Mouse (Mus musculus) MEL (cell line): ENCODE data around the gene Fat3. TPM values are rescaled to one million over a fixed set of nuclear protein-coding genes. Genes with fewer than 3 reads are reported as not detected.

Experiments used
- DNase-seq: peaks from one replicate; pipeline ENCODE4 v3.0.0; 2011; ENCODE audit warnings: low read depth, low spot score
- H3K27ac ChIP-seq: 2 replicates; pipeline ENCODE4 v1.5.1; 2012; ENCODE audit warnings: low read depth, mild to moderate bottlenecking, control low read depth, low read length, moderate library complexity; ENCODE audit not compliant: control insufficient read depth
- H3K27me3 ChIP-seq, 2 experiments: fragments of 150-350 bp in 1 of 2; sonication (generic) in 1 of 2; 2 replicates each; pipeline ENCODE4 v1.6.1; 2012; ENCODE audit warnings: low read length in 2 of 2, mild to moderate bottlenecking in 2 of 2, improper control_type of control experiment in 1 of 2, moderate library complexity in 1 of 2; ENCODE audit not compliant: insufficient read depth in 2 of 2, control insufficient read depth in 1 of 2
- H3K36me3 ChIP-seq, 2 experiments: 2 replicates each; pipeline ENCODE4 v1.6.1; 2012 to 2014; ENCODE audit warnings: low read length in 2 of 2, improper control_type of control experiment in 1 of 2, inconsistent platforms in 1 of 2, mild to moderate bottlenecking in 1 of 2; ENCODE audit not compliant: insufficient read depth in 2 of 2, control insufficient read depth in 1 of 2
- H3K4me1 ChIP-seq, 2 experiments: fragments of 150-350 bp in 1 of 2; sonication (generic) in 1 of 2; 2 replicates each; pipeline ENCODE4 v1.6.1; 2012; ENCODE audit warnings: low read length in 2 of 2, improper control_type of control experiment in 1 of 2, mild to moderate bottlenecking in 1 of 2; ENCODE audit not compliant: insufficient read depth in 2 of 2, control insufficient read depth in 1 of 2
- H3K4me3 ChIP-seq, 2 experiments: fragments of 150-350 bp in 1 of 2; sonication (generic) in 1 of 2; 2 replicates each; pipeline ENCODE4 v1.5.1; 2012; ENCODE audit warnings: low read depth in 2 of 2, low read length in 2 of 2, mild to moderate bottlenecking in 2 of 2, moderate library complexity in 2 of 2, control low read depth in 1 of 2, improper control_type of control experiment in 1 of 2; ENCODE audit not compliant: control insufficient read depth in 1 of 2, insufficient read depth in 1 of 2
- H3K79me2 ChIP-seq: 2 replicates; pipeline ENCODE4 v1.6.1; 2012; ENCODE audit warnings: mild to moderate bottlenecking, low read length, moderate library complexity; ENCODE audit not compliant: control insufficient read depth, poor library complexity, insufficient read depth
- H3K9ac ChIP-seq: 2 replicates; pipeline ENCODE4 v1.6.1; 2012; ENCODE audit warnings: low read depth, mild to moderate bottlenecking, control low read depth, low read length, moderate library complexity; ENCODE audit not compliant: control insufficient read depth, poor library complexity, severe bottlenecking
- H3K9me3 ChIP-seq: fragments of 150-350 bp; sonication (generic); replicated peaks from 2 replicates; pipeline ENCODE4 v1.6.1; 2012; ENCODE audit warnings: mild to moderate bottlenecking, low read length, improper control_type of control experiment, moderate library complexity; ENCODE audit not compliant: insufficient read depth
- BHLHE40 ChIP-seq: IDR thresholded peaks from 2 replicates; pipeline ENCODE4 v1.6.1; 2012; ENCODE audit warnings: low read depth, mild to moderate bottlenecking, inconsistent platforms, low read length, improper control_type of control experiment, borderline replicate concordance
- CHD1 ChIP-seq: IDR thresholded peaks from 2 replicates; pipeline ENCODE4 v1.6.1; 2012; ENCODE audit warnings: low read depth, mild to moderate bottlenecking, inconsistent platforms, low read length, improper control_type of control experiment
- CHD2 ChIP-seq: IDR thresholded peaks from 2 replicates; pipeline ENCODE4 v1.6.1; 2011; ENCODE audit warnings: low read length, improper control_type of control experiment
- CTCF ChIP-seq, 3 experiments: IDR thresholded peaks in 2 of 3; conservative IDR thresholded peaks in 1 of 3; 2 replicates each; pipeline ENCODE4 v1.5.1; 2011 to 2012; ENCODE audit warnings: low read length in 3 of 3, low read depth in 2 of 3, mild to moderate bottlenecking in 2 of 3, improper control_type of control experiment in 1 of 3, inconsistent platforms in 1 of 3, mixed read lengths in 1 of 3, moderate library complexity in 1 of 3; ENCODE audit not compliant: control insufficient read depth in 1 of 3, insufficient read depth in 1 of 3, poor library complexity in 1 of 3, severe bottlenecking in 1 of 3
- ELF1 ChIP-seq: IDR thresholded peaks from 2 replicates; pipeline ENCODE4 v1.6.1; 2014; ENCODE audit warnings: low read depth, mild to moderate bottlenecking, inconsistent platforms, low read length, improper control_type of control experiment, moderate library complexity
- EP300 ChIP-seq, 2 experiments: IDR thresholded peaks; 2 replicates each; pipeline ENCODE4 v1.6.1; 2011; ENCODE audit warnings: improper control_type of control experiment in 2 of 2, low read length in 2 of 2, low read depth in 1 of 2, mild to moderate bottlenecking in 1 of 2
- ETS1 ChIP-seq: IDR thresholded peaks from 2 replicates; pipeline ENCODE4 v1.6.1; 2012; ENCODE audit warnings: low read depth, mild to moderate bottlenecking, inconsistent platforms, low read length, improper control_type of control experiment, moderate library complexity
- GABPA ChIP-seq: IDR thresholded peaks from 2 replicates; pipeline ENCODE4 v1.6.1; 2012; ENCODE audit warnings: low read depth, mild to moderate bottlenecking, inconsistent platforms, low read length, improper control_type of control experiment, moderate library complexity
- KAT2A ChIP-seq: conservative IDR thresholded peaks from 2 replicates; pipeline ENCODE4 v1.6.1; 2012; ENCODE audit warnings: low read depth, low read length, improper control_type of control experiment, inconsistent platforms
- MAFK ChIP-seq: IDR thresholded peaks from 2 replicates; pipeline ENCODE4 v1.6.1; 2011; ENCODE audit warnings: low read depth, mild to moderate bottlenecking, low read length, improper control_type of control experiment, borderline replicate concordance
- MAX ChIP-seq: IDR thresholded peaks from 2 replicates; pipeline ENCODE4 v1.6.1; 2011; ENCODE audit warnings: low read length, improper control_type of control experiment
- MXI1 ChIP-seq: IDR thresholded peaks from 2 replicates; pipeline ENCODE4 v1.6.1; 2011; ENCODE audit warnings: mild to moderate bottlenecking, low read depth, low read length, improper control_type of control experiment
- MYB ChIP-seq: IDR thresholded peaks from 2 replicates; pipeline ENCODE4 v1.6.1; 2011; ENCODE audit warnings: mild to moderate bottlenecking, low read depth, low read length, improper control_type of control experiment
- MYC ChIP-seq: IDR thresholded peaks from 2 replicates; pipeline ENCODE4 v1.6.1; 2011; ENCODE audit warnings: low read depth, mild to moderate bottlenecking, low read length, improper control_type of control experiment, moderate library complexity
- NELFE ChIP-seq: IDR thresholded peaks from 2 replicates; pipeline ENCODE4 v1.6.1; 2011; ENCODE audit warnings: low read depth, low read length, improper control_type of control experiment
- POLR2A ChIP-seq, 2 experiments: IDR thresholded peaks; 2 replicates each; pipeline ENCODE4 v1.6.1; 2011 to 2012; ENCODE audit warnings: low read length in 2 of 2, mild to moderate bottlenecking in 2 of 2, control low read depth in 1 of 2, improper control_type of control experiment in 1 of 2, low read depth in 1 of 2, moderate library complexity in 1 of 2; ENCODE audit not compliant: control insufficient read depth in 1 of 2, insufficient read depth in 1 of 2, poor library complexity in 1 of 2
- POLR2AphosphoS5 ChIP-seq: IDR thresholded peaks from 2 replicates; pipeline ENCODE4 v1.6.1; 2012; ENCODE audit warnings: low read depth, borderline replicate concordance, mild to moderate bottlenecking, inconsistent platforms, low read length, moderate library complexity, mixed read lengths
- RAD21 ChIP-seq: IDR thresholded peaks from 2 replicates; pipeline ENCODE4 v1.6.1; 2011; ENCODE audit warnings: mild to moderate bottlenecking, low read depth, low read length, improper control_type of control experiment
- SIN3A ChIP-seq: IDR thresholded peaks from 2 replicates; pipeline ENCODE4 v1.6.1; 2012; ENCODE audit warnings: low read length, improper control_type of control experiment, inconsistent platforms
- SMC3 ChIP-seq: IDR thresholded peaks from 2 replicates; pipeline ENCODE4 v1.6.1; 2011; ENCODE audit warnings: low read depth, low read length, improper control_type of control experiment
- TAL1 ChIP-seq: IDR thresholded peaks from 2 replicates; pipeline ENCODE4 v1.6.1; 2012; ENCODE audit warnings: mild to moderate bottlenecking, inconsistent platforms, low read length, moderate library complexity, mixed read lengths
- TBP ChIP-seq: IDR thresholded peaks from 2 replicates; pipeline ENCODE4 v1.8.0; 2011; ENCODE audit warnings: low read depth, low read length, improper control_type of control experiment
- UBTF ChIP-seq: IDR thresholded peaks from 2 replicates; pipeline ENCODE4 v1.6.1; 2012; ENCODE audit warnings: low read depth, mild to moderate bottlenecking, inconsistent platforms, low read length, improper control_type of control experiment, moderate library complexity, borderline replicate concordance; ENCODE audit not compliant: insufficient read depth
- USF1 ChIP-seq: IDR thresholded peaks from 2 replicates; pipeline ENCODE4 v1.6.1; 2014; ENCODE audit warnings: low read depth, mild to moderate bottlenecking, inconsistent platforms, low read length, improper control_type of control experiment, moderate library complexity
- ZC3H11A ChIP-seq: IDR thresholded peaks from 2 replicates; pipeline ENCODE4 v1.6.1; 2012; ENCODE audit warnings: low read depth, mild to moderate bottlenecking, inconsistent platforms, low read length, improper control_type of control experiment
- ZMIZ1 ChIP-seq: IDR thresholded peaks from 2 replicates; pipeline ENCODE4 v1.6.1; 2012; ENCODE audit warnings: low read depth, mild to moderate bottlenecking, inconsistent platforms, low read length, improper control_type of control experiment, moderate library complexity
- polyA plus RNA-seq, 2 experiments: library from polyadenylated mRNA; stranded (reverse) in 1 of 2; unstranded in 1 of 2; fragments of >175 nt in 1 of 2; fragments of >200 nt in 1 of 2; gene quantifications; 2 replicates each; pipeline versions ENCODE4 v1.2.1 to v1.2.4; 2012; ENCODE audit warnings: low replicate concordance in 2 of 2, low read depth in 1 of 2; ENCODE audit not compliant: insufficient read length in 2 of 2, insufficient read depth in 1 of 2, missing spikeins in 1 of 2
- total RNA-seq: library from RNA; depleted of rRNA; stranded (reverse); fragments of 300-350 nt; gene quantifications from 2 replicates; pipeline ENCODE4 v1.2.3, GENCODE M21; 2012

Gene Fat3
- total and polyA plus RNA-seq, 3 experiments: 1.5 to 1.8 TPM; not detected in 1

GRCm38 (mm10) chr9:16503776-16504175, 2.7 kb upstream of the Fat3 start:
- no peaks in the 10 kb centered on the region for H3K79me2 ChIP-seq
- H3K4me3 ChIP-seq: no peak overlapping the region
- H3K4me1 ChIP-seq: no peaks in the 10 kb centered on the region
- TF ChIP-seq ETS1 (no peak), MXI1 (no peak), MYB (no peak), ELF1 (no peak), POLR2A (IDR thresholded peaks at IDR 0.05; ENCODE audit: control insufficient read depth in 1 of 2, insufficient read depth in 1 of 2, low read depth in 1 of 2, low read length in 2 of 2, poor library complexity in 1 of 2) (no peak), TAL1 (no peak), UBTF (no peak), BHLHE40 (no peak), GABPA (no peak), ZC3H11A (no peak), SMC3 (no peak), SIN3A (no peak), MYC (no peak), RAD21 (no peak), CTCF (IDR thresholded peaks at IDR 0.05 in 2 of 3, conservative IDR thresholded peaks at IDR 0.05 in 1 of 3; ENCODE audit: control insufficient read depth in 1 of 3, insufficient read depth in 1 of 3, low read depth in 2 of 3, low read length in 3 of 3, poor library complexity in 1 of 3, severe bottlenecking in 1 of 3) (no peak), CHD2 (no peak), TBP (no peak), MAFK (no peak)
- H3K9me3 ChIP-seq: no peaks in the 10 kb centered on the region
- no peak overlapping the region for H3K9ac ChIP-seq
- H3K36me3 ChIP-seq: no peaks in the 10 kb centered on the region
- DNase-seq: no peak
- H3K27me3 ChIP-seq: no peaks in the 10 kb centered on the region
- no peak overlapping the region for H3K27ac ChIP-seq

GRCm38 (mm10) chr9:16502673-16503343, 1.7 kb upstream of the Fat3 start:
- Histone ChIP-seq H3K4me3 (no peak overlapping the region), H3K9ac (no peak overlapping the region), H3K4me1 (no peaks in the 10 kb centered on the region), H3K27me3 (no peaks in the 10 kb centered on the region), H3K27ac (no peak overlapping the region), H3K36me3 (no peaks in the 10 kb centered on the region), H3K79me2 (no peaks in the 10 kb centered on the region), H3K9me3 (no peaks in the 10 kb centered on the region)
- no peak for DNase-seq
- no peak for TF ChIP-seq USF1
- no peak for TF ChIP-seq POLR2AphosphoS5
- TF ChIP-seq KAT2A: no peak
- no peak for TF ChIP-seq RAD21
- no peak for TF ChIP-seq CHD1
- TF ChIP-seq EP300 (IDR thresholded peaks at IDR 0.05; ENCODE audit: low read depth in 1 of 2, low read length in 2 of 2): no peak
- no peak for TF ChIP-seq MAX
- no peak for TF ChIP-seq ZC3H11A
- TF ChIP-seq MAFK: no peak
- TF ChIP-seq CHD2: no peak
- no peak for TF ChIP-seq ELF1
- no peak for TF ChIP-seq ZMIZ1
- no peak for TF ChIP-seq MXI1
- no peak for TF ChIP-seq MYB
- TF ChIP-seq UBTF: no peak
- no peak for TF ChIP-seq SMC3
- no peak for TF ChIP-seq NELFE
